Mouse (Mus musculus) kidney, postnatal 0 days (tissue): Measurements from ENCODE around the gene Bend5. TPM values are rescaled to one million over a fixed set of nuclear protein-coding genes. Genes with fewer than 3 reads are reported as not detected.

Experiments
- ATAC-seq: fragments of 200-750 bp; cut with Nextera tagmentation; replicated peaks from 2 replicates; pipeline ENCODE4 v1.8.0; 2017; ENCODE audit warnings: low read depth, moderate number of reproducible peaks, moderate TSS enrichment, moderate library complexity; ENCODE audit not compliant: low FRiP score
- DNase-seq: peaks from one replicate; pipeline ENCODE4 v3.0.0-alpha.2; 2016; ENCODE audit warnings: low spot score
- H3K27ac ChIP-seq: fragments of 300-500 bp; sonication (generic); 2 replicates; pipeline ENCODE4 v1.5.1; 2014; ENCODE audit warnings: mild to moderate bottlenecking
- H3K27me3 ChIP-seq: fragments of 300-500 bp; sonication (generic); 2 replicates; pipeline ENCODE4 v1.6.1; 2014; ENCODE audit warnings: low read length, mixed read lengths; ENCODE audit not compliant: insufficient read depth
- H3K36me3 ChIP-seq: fragments of 300-500 bp; sonication (generic); 2 replicates; pipeline ENCODE4 v1.6.1; 2014; ENCODE audit warnings: low read length, mixed read lengths; ENCODE audit not compliant: insufficient read depth
- H3K4me1 ChIP-seq: fragments of 300-500 bp; sonication (generic); replicated peaks from 2 replicates; pipeline ENCODE4 v1.6.1; 2014; ENCODE audit warnings: antibody characterized with exemption, low read length, mixed read lengths; ENCODE audit not compliant: insufficient read depth
- H3K4me2 ChIP-seq: fragments of 300-500 bp; sonication (generic); 2 replicates; pipeline ENCODE4 v1.6.1; 2014; ENCODE audit warnings: mild to moderate bottlenecking, low read length, moderate library complexity, mixed read lengths
- H3K4me3 ChIP-seq: fragments of 300-500 bp; sonication (generic); replicated peaks from 2 replicates; pipeline ENCODE4 v1.5.1; 2014; ENCODE audit warnings: low read depth, low read length
- H3K9ac ChIP-seq: fragments of 300-500 bp; sonication (generic); 2 replicates; pipeline ENCODE4 v1.6.1; 2014; ENCODE audit warnings: low read depth, low read length
- H3K9me3 ChIP-seq: fragments of 300-500 bp; sonication (generic); replicated peaks from 2 replicates; pipeline ENCODE4 v1.6.1; 2016; ENCODE audit warnings: low read length, inconsistent platforms, mixed read lengths
- CTCF ChIP-seq: IDR thresholded peaks from 2 replicates; pipeline ENCODE4 v1.5.1; 2016; ENCODE audit warnings: antibody characterized with exemption, low read depth, mild to moderate bottlenecking, moderate library complexity
- WGBS: fragments of 180-500 bp; shearing (Covaris S2); extraction: QIAGEN DNeasy Blood & Tissue Kit; methylation state at CpG from one replicate; pipeline ENCODE4 v1.1.7; 2014; 5-methylcytosine and 5-hydroxymethylcytosine counted together
- polyA plus RNA-seq: library from polyadenylated mRNA; unstranded; fragments of >200 nt; fragmentation: Nextera tagmentation; extraction: Ambion mirVana; gene quantifications from 2 replicates; pipeline ENCODE4 v1.2.1, GENCODE M21; 2015

Gene Bend5
- polyA plus RNA-seq, 1 experiment from 2014 or later, result 33.8 TPM

GRCm38 (mm10) chr4:111417716-111418115, 2.9 kb downstream of the Bend5 start:
- H3K4me3 ChIP-seq, result no peak overlapping the region
- no peak for DNase-seq
- no peak for TF ChIP-seq CTCF
- H3K9ac ChIP-seq, result no peak overlapping the region
- peaks cover 4% of the 10 kb centered on the region; the same call in 1 of the 2 replicates for H3K36me3 ChIP-seq
- no peak overlapping the region for H3K27ac ChIP-seq
- no peaks in the 10 kb centered on the region for H3K27me3 ChIP-seq
- H3K4me2 ChIP-seq, result no peak overlapping the region
- 81% methylated on average over 5 of the region's 5 CpGs for WGBS
- peaks cover 10% of the 10 kb centered on the region for H3K4me1 ChIP-seq
- H3K9me3 ChIP-seq, result no peaks in the 10 kb centered on the region
- no peak for ATAC-seq

- Histone ChIP-seq H3K27me3 (no peaks in the 10 kb centered on the region), H3K36me3 (peaks cover 4% of the 10 kb centered on the region; the same call in 1 of the 2 replicates), H3K27ac (no peak overlapping the region), H3K9ac (no peak overlapping the region), H3K9me3 (no peaks in the 10 kb centered on the region), H3K4me1 (peaks cover 7% of the 10 kb centered on the region; the same call in 1 of the 2 replicates), H3K4me3 (no peak overlapping the region), H3K4me2 (no peak overlapping the region)
- DNase-seq, result no peak
- no peak for ATAC-seq
- no peak for TF ChIP-seq CTCF
- 83% methylated on average over 1 of the region's 1 CpGs for WGBS
These were observed 4.7 kb downstream of the Bend5 start for GRCm38 (mm10) chr4:111419476-111419875.

GRCm38 (mm10) chr4:111420031-111420430, 5.2 kb downstream of the Bend5 start:
- Histone ChIP-seq H3K4me1 (peaks cover 7% of the 10 kb centered on the region; the same call in 1 of the 2 replicates), H3K9ac (no peak overlapping the region), H3K27me3 (no peaks in the 10 kb centered on the region), H3K27ac (no peak overlapping the region), H3K9me3 (no peaks in the 10 kb centered on the region), H3K4me3 (no peak overlapping the region), H3K36me3 (peaks cover 4% of the 10 kb centered on the region; the same call in 1 of the 2 replicates), H3K4me2 (no peak overlapping the region)
- ATAC-seq (no peak), DNase-seq (no peak)
- 62% methylated on average over 3 of the region's 3 CpGs for WGBS
- TF ChIP-seq CTCF, result no peak

GRCm38 (mm10) chr4:111420955-111421354, 6.1 kb downstream of the Bend5 start:
- Histone ChIP-seq H3K4me1 (peaks cover 3% of the 10 kb centered on the region; the same call in 1 of the 2 replicates), H3K4me3 (no peak overlapping the region), H3K27ac (no peak overlapping the region), H3K9ac (no peak overlapping the region), H3K27me3 (no peaks in the 10 kb centered on the region), H3K4me2 (no peak overlapping the region), H3K36me3 (peaks cover 4% of the 10 kb centered on the region; the same call in 1 of the 2 replicates), H3K9me3 (no peaks in the 10 kb centered on the region)
- no peak for TF ChIP-seq CTCF
- no peak for DNase-seq
- WGBS, result 73% methylated on average over 4 of the region's 4 CpGs
- no peak for ATAC-seq

DNA sequence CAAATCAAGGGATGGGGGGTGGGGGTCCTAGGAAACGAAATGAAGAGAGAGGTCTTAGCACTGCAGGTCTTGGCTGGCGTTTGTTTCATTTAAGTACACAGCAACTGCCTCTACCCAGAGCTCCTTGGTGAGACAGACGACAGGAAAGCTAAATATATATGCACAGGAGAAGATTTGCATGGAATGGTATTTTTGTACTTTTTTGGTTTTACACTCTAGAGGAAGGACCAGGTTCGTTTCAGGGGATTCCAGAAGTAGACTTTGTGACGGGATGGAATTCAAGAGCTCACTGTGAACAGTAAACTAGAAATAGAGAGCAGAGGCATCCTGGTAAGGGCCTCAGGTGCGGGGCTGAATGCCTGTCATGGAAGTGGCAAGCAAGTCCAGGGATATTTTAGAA, 7.0 kb downstream of the Bend5 start:
- Histone ChIP-seq H3K9ac (no peak overlapping the region), H3K9me3 (no peaks in the 10 kb centered on the region), H3K4me1 (no peaks in the 10 kb centered on the region), H3K4me3 (no peak overlapping the region), H3K27me3 (no peaks in the 10 kb centered on the region), H3K36me3 (peaks cover 4% of the 10 kb centered on the region; the same call in 1 of the 2 replicates), H3K4me2 (no peak overlapping the region), H3K27ac (no peak overlapping the region)
- ATAC-seq, result no peak
- DNase-seq, result no peak
- no peak for TF ChIP-seq CTCF
- 85% methylated on average over 6 of the region's 6 CpGs for WGBS

GRCm38 (mm10) chr4:111424371-111424950, 9.7 kb downstream of the Bend5 start:
- ATAC-seq (no peak), DNase-seq (no peak)
- Histone ChIP-seq H3K4me1 (no peaks in the 10 kb centered on the region), H3K27ac (no peak overlapping the region), H3K9me3 (no peaks in the 10 kb centered on the region), H3K9ac (no peak overlapping the region), H3K36me3 (no peaks in the 10 kb centered on the region), H3K4me3 (no peak overlapping the region), H3K4me2 (no peak overlapping the region), H3K27me3 (no peaks in the 10 kb centered on the region)
- no peak for TF ChIP-seq CTCF
- WGBS, result 86% methylated on average over 1 of the region's 1 CpGs
